Mouse (Mus musculus): ENCODE measurements around the gene Dchs1. TPM values are rescaled to one million over a fixed set of nuclear protein-coding genes. Genes with fewer than 3 reads are reported as not detected.

Dchs1 gene
- polyA plus RNA-seq, 1 experiment from 2014 or later = 0.91 TPM

DNA sequence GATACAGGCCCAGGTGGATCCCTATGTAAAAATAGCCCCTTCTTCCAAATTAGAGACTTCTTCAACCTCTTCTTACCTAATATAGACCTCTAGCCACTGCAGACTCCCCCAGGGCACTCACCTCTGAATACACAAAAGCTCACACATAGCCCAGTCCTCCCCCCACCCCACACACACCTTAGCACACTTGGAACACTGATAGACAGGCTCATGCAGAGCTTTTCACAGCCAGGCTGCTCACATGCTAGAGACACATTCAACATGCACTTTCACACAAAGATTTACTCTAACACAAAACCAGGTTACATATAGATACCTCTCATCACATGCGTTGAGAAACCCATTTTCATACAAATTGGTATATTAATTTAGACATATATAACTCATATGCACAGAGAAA, 10.1 kb downstream of the Dchs1 start:
- ATAC-seq (ENCODE audit: low read depth) = no peak
- WGBS (ENCODE audit: insufficient replicate concordance) = 59% methylated on average over 1 of the region's 1 CpGs
- Histone ChIP-seq H3K27ac (ENCODE audit: low read length) (no peak overlapping the region), H3K4me1 (ENCODE audit: control insufficient read depth, low read depth, low read length) (no peaks in the 10 kb centered on the region; the same call in 1 of the 2 replicates), H3K9ac (ENCODE audit: low read depth, low read length) (no peak overlapping the region), H3K4me3 (ENCODE audit: low read depth, low read length) (no peak overlapping the region), H3K36me3 (ENCODE audit: control insufficient read depth, insufficient read depth) (no peaks in the 10 kb centered on the region), H3K9me3 (replicated peaks; ENCODE audit: control insufficient read depth, low read length) (no peaks in the 10 kb centered on the region), H3K4me2 (ENCODE audit: low read depth, low read length) (no peak overlapping the region), H3K27me3 (ENCODE audit: control insufficient read depth, insufficient read depth, low read depth, low read length) (no peaks in the 10 kb centered on the region)

DNA sequence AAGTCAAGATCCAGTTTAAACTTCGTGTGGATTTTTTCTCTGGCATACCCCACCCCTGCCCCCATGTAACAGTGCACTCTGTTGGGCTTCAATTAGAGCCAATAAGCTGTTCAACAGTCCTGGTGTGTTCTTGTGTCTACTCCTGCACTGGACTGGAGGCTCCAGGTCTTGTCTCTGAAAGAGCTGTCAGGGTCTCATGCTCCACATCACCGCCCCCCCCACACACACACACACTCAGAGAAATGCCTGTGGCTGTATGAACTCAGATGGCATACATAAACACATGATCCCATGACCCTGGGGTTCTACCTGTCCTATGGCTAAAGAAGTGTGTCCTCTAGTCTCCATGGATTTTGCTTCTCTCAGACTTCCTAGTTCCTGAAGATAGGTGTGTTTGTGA, 11.4 kb downstream of the Dchs1 start:
- H3K27ac ChIP-seq (ENCODE audit: low read length) = no peak overlapping the region
- no peak overlapping the region for H3K4me3 ChIP-seq (ENCODE audit: low read depth, low read length)
- no peaks in the 10 kb centered on the region for H3K9me3 ChIP-seq (replicated peaks; ENCODE audit: control insufficient read depth, low read length)
- no peak for ATAC-seq (ENCODE audit: low read depth)
- H3K36me3 ChIP-seq (ENCODE audit: control insufficient read depth, insufficient read depth) = no peaks in the 10 kb centered on the region
- WGBS (ENCODE audit: insufficient replicate concordance) = 56% methylated on average over 2 of the region's 2 CpGs
- no peak overlapping the region for H3K9ac ChIP-seq (ENCODE audit: low read depth, low read length)
- H3K4me1 ChIP-seq (ENCODE audit: control insufficient read depth, low read depth, low read length) = no peaks in the 10 kb centered on the region; the same call in 1 of the 2 replicates
- H3K27me3 ChIP-seq (ENCODE audit: control insufficient read depth, insufficient read depth, low read depth, low read length) = no peaks in the 10 kb centered on the region
- H3K4me2 ChIP-seq (ENCODE audit: low read depth, low read length) = no peak overlapping the region

DNA sequence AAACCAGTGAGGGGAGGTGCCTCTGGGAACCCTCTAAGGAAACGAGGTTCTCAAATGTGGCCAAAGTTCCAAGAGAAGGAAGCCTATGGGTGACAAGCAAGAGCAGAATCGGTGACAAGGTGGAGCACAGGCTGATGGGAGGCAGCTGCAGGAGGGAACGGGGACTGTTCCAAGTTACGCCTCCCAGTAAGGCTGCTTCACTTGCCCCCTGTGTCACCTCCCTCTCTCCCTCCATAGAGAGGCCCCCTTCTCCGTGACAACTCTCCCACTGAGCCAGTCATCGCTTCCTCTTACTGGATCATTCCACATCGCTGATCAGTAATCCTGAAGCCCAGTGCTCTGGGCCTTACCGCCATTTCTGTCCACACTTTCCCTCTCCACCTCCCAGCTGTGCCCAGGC, 12.8 kb downstream of the Dchs1 start:
- H3K4me3 ChIP-seq (ENCODE audit: low read depth, low read length) = no peak overlapping the region
- WGBS (ENCODE audit: insufficient replicate concordance) = 50% methylated on average over 8 of the region's 8 CpGs
- H3K9me3 ChIP-seq (replicated peaks; ENCODE audit: control insufficient read depth, low read length) = no peaks in the 10 kb centered on the region
- no peaks in the 10 kb centered on the region; the same call in 1 of the 2 replicates for H3K4me1 ChIP-seq (ENCODE audit: control insufficient read depth, low read depth, low read length)
- H3K9ac ChIP-seq (ENCODE audit: low read depth, low read length) = no peak overlapping the region
- no peak overlapping the region for H3K27ac ChIP-seq (ENCODE audit: low read length)
- no peaks in the 10 kb centered on the region for H3K36me3 ChIP-seq (ENCODE audit: control insufficient read depth, insufficient read depth)
- H3K4me2 ChIP-seq (ENCODE audit: low read depth, low read length) = no peak overlapping the region
- no peak for ATAC-seq (ENCODE audit: low read depth)
- no peaks in the 10 kb centered on the region for H3K27me3 ChIP-seq (ENCODE audit: control insufficient read depth, insufficient read depth, low read depth, low read length)

DNA sequence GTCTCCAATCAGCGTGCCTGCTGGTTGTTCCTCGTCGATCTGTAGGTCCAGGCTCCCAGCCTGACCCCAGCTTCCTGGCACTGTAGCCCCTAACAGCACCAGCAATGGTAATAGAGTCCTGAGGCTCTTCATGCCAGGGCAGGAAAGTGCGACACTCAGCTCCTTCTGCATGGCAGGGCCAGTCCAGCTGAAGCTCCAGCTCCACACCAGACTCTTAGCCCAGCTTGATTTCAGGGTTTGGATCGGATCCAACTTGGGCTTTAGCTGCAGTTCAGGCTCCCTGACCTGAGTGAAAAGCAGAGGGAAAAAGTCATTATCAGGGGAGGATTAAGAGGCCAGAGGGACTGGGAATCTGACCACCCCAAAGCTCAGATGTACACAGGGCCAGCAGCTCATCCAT, 14.4 kb downstream of the Dchs1 start:
- H3K9me3 ChIP-seq (replicated peaks; ENCODE audit: control insufficient read depth, low read length) = no peaks in the 10 kb centered on the region
- 72% methylated on average over 5 of the region's 5 CpGs for WGBS (ENCODE audit: insufficient replicate concordance)
- no peaks in the 10 kb centered on the region for H3K36me3 ChIP-seq (ENCODE audit: control insufficient read depth, insufficient read depth)
- H3K9ac ChIP-seq (ENCODE audit: low read depth, low read length) = no peak overlapping the region
- H3K27me3 ChIP-seq (ENCODE audit: control insufficient read depth, insufficient read depth, low read depth, low read length) = no peaks in the 10 kb centered on the region
- H3K4me1 ChIP-seq (ENCODE audit: control insufficient read depth, low read depth, low read length) = no peaks in the 10 kb centered on the region; the same call in 1 of the 2 replicates
- no peak overlapping the region for H3K27ac ChIP-seq (ENCODE audit: low read length)
- H3K4me3 ChIP-seq (ENCODE audit: low read depth, low read length) = no peak overlapping the region
- no peak overlapping the region for H3K4me2 ChIP-seq (ENCODE audit: low read depth, low read length)
- no peak for ATAC-seq (ENCODE audit: low read depth)

DNA sequence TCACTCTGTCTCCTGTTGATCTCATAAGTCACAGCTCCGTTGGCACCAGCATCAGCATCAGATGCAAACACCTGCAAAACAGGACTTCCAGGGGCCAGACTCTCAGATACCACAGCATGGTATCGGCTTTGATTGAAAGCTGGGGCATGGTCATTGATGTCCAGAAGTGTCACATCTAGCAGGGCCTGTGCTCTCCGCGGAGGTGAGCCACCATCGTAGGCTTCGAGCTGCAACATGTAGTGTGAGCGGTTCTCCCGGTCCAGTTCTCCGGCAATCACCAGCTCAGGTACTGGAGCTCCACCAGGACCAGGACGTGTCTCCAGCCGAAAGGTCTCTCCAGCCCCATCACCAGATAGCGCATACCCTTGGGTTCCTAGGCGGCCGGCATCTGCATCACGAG, 15.1 kb downstream of the Dchs1 start:
- no peaks in the 10 kb centered on the region for H3K36me3 ChIP-seq (ENCODE audit: control insufficient read depth, insufficient read depth)
- 80% methylated on average over 15 of the region's 15 CpGs for WGBS (ENCODE audit: insufficient replicate concordance)
- no peak for ATAC-seq (ENCODE audit: low read depth)
- no peak overlapping the region for H3K4me3 ChIP-seq (ENCODE audit: low read depth, low read length)
- H3K9me3 ChIP-seq (replicated peaks; ENCODE audit: control insufficient read depth, low read length) = no peaks in the 10 kb centered on the region
- H3K27me3 ChIP-seq (ENCODE audit: control insufficient read depth, insufficient read depth, low read depth, low read length) = no peaks in the 10 kb centered on the region
- H3K4me1 ChIP-seq (ENCODE audit: control insufficient read depth, low read depth, low read length) = no peaks in the 10 kb centered on the region; the same call in 1 of the 2 replicates
- H3K27ac ChIP-seq (ENCODE audit: low read length) = no peak overlapping the region
- no peak overlapping the region for H3K9ac ChIP-seq (ENCODE audit: low read depth, low read length)
- no peak overlapping the region for H3K4me2 ChIP-seq (ENCODE audit: low read depth, low read length)

DNA sequence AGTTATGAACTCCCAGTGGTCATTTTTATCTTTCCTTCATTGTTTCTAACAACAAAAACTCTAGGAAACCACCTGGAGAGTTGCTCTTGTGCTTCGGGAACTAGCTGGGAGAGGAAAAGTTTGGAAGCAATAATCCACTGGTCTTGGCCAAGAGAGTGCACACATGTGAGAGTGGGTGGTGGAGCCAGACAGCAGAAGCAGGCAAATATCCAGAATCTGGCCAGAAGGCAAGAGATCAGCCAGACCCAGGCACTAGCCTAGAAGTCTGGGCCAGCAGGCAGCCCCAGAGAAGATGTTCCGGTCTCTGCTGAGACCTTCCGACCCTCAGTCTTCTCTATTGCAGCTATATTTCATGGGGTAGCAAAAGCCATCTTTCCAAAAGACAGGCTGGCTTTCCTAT, 17.5 kb downstream of the Dchs1 start:
- no peak overlapping the region for H3K4me3 ChIP-seq (ENCODE audit: low read depth, low read length)
- WGBS (ENCODE audit: insufficient replicate concordance) = 75% methylated on average over 3 of the region's 3 CpGs
- no peaks in the 10 kb centered on the region; the same call in 1 of the 2 replicates for H3K4me1 ChIP-seq (ENCODE audit: control insufficient read depth, low read depth, low read length)
- no peak for ATAC-seq (ENCODE audit: low read depth)
- H3K4me2 ChIP-seq (ENCODE audit: low read depth, low read length) = no peak overlapping the region
- no peak overlapping the region for H3K9ac ChIP-seq (ENCODE audit: low read depth, low read length)
- H3K27me3 ChIP-seq (ENCODE audit: control insufficient read depth, insufficient read depth, low read depth, low read length) = no peaks in the 10 kb centered on the region
- no peaks in the 10 kb centered on the region; the same call in 1 of the 2 replicates for H3K36me3 ChIP-seq (ENCODE audit: control insufficient read depth, insufficient read depth)
- H3K9me3 ChIP-seq (replicated peaks; ENCODE audit: control insufficient read depth, low read length) = no peaks in the 10 kb centered on the region
- H3K27ac ChIP-seq (ENCODE audit: low read length) = no peak overlapping the region

DNA sequence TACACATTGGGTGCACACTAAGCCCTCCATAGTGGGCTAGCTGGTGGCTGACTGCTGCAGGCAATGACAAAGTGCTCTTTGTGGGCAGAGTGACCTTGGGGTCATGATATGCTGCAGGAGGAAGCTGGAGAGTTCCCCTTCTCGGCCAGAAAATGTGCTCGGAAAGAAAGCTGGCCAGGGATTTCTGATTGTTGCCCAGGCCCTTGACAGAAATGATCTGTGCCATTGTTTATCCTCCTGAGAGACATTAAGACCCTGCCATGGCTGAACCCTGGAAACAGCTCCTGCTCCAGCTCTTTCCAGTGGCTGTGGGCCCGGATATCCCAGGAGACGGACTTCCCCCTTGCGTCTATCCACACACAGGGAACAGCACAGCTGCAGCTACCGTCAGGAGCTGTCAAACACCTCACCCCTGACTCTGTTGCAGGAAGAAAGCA, 19.7 kb downstream of the Dchs1 start:
- no peak for ATAC-seq (ENCODE audit: low read depth)
- 19% methylated on average over 6 of the region's 6 CpGs for WGBS (ENCODE audit: insufficient replicate concordance)

DNA sequence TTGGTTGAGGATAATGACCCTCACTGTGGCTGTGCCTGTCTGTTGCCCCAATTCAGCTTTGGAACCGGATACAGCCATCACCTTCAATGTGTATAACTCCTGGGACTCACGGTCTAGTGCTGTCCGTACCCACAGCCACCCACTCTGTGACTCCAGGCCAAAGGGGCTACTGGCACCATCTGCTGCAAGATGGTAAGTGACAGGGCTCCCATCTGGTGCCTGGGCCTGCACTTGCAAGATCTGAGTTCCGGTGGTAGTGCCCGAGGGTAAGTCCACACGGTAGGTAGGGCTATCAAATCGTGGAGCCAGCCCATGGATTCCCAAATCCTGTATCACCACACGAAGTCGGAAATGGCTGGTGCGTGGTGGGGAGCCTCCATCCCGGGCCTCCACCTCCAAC, 23.1 kb downstream of the Dchs1 start:
- no peaks in the 10 kb centered on the region for H3K9me3 ChIP-seq (replicated peaks; ENCODE audit: control insufficient read depth, low read length)
- no peak overlapping the region for H3K4me2 ChIP-seq (ENCODE audit: low read depth, low read length)
- ATAC-seq (ENCODE audit: low read depth) = no peak
- H3K27ac ChIP-seq (ENCODE audit: low read length) = no peak overlapping the region
- peaks cover 14% of the 10 kb centered on the region for H3K27me3 ChIP-seq (ENCODE audit: control insufficient read depth, insufficient read depth, low read depth, low read length)
- H3K36me3 ChIP-seq (ENCODE audit: control insufficient read depth, insufficient read depth) = no peaks in the 10 kb centered on the region; the same call in 1 of the 2 replicates
- H3K4me1 ChIP-seq (ENCODE audit: control insufficient read depth, low read depth, low read length) = no peaks in the 10 kb centered on the region; the same call in 1 of the 2 replicates
- 71% methylated on average over 11 of the region's 11 CpGs for WGBS (ENCODE audit: insufficient replicate concordance)
- H3K4me3 ChIP-seq (ENCODE audit: low read depth, low read length) = no peak overlapping the region
- no peak overlapping the region for H3K9ac ChIP-seq (ENCODE audit: low read depth, low read length)

More for the DNA sequence above, 19.7 kb downstream of the Dchs1 start:
- Histone ChIP-seq H3K9ac (ENCODE audit: low read depth, low read length) (no peak overlapping the region), H3K4me3 (ENCODE audit: low read depth, low read length) (no peak overlapping the region), H3K9me3 (replicated peaks; ENCODE audit: control insufficient read depth, low read length) (no peaks in the 10 kb centered on the region), H3K27me3 (ENCODE audit: control insufficient read depth, insufficient read depth, low read depth, low read length) (peaks cover 5% of the 10 kb centered on the region), H3K4me2 (ENCODE audit: low read depth, low read length) (no peak overlapping the region), H3K36me3 (ENCODE audit: control insufficient read depth, insufficient read depth) (no peaks in the 10 kb centered on the region; the same call in 1 of the 2 replicates), H3K4me1 (ENCODE audit: control insufficient read depth, low read depth, low read length) (no peaks in the 10 kb centered on the region; the same call in 1 of the 2 replicates), H3K27ac (ENCODE audit: low read length) (no peak overlapping the region)

DNA sequence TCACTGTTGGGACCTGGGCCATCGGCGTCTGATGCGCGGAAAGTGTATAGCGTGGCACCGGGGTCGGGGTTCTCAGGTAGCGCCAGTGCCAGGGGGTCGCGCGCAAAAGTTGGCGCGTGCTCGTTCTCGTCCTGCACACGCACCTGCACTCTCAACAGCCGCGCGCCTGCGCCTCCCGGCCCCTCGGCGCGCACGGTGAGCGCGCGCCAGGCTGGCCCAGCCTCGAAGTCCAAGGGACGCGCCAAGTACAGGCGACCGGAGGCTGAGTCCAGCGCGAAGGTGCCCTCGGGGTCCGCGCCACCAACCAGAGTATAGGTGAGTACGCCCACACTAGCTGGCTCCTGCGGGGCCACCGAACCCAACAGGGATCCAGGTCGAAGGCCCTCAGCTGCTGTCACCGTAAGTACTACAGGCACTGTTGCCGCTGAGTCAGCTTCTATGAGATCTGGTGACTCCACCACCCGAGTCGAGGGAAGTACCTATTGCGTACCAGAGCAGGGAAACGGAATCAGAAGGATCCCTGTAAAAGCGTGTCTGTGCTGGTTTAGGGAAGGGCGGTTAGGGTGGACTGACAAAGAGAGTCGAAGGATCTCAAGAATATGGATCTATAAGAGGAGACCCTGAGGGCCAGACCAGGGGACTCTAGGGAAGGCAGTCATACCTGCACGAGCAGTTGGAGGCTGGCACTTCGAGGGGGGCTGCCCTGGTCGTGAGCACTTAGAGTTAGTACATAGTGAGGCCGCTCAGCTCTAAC, 24.8 kb downstream of the Dchs1 start:
- H3K27ac ChIP-seq (ENCODE audit: low read length) = no peak overlapping the region
- peak; percentile 22; the same call in 1 of the 2 replicates for ATAC-seq (ENCODE audit: low read depth)
- H3K9ac ChIP-seq (ENCODE audit: low read depth, low read length) = no peak overlapping the region

More for the DNA sequence above, 24.8 kb downstream of the Dchs1 start:
- no peaks in the 10 kb centered on the region for H3K9me3 ChIP-seq (replicated peaks; ENCODE audit: control insufficient read depth, low read length)
- no peaks in the 10 kb centered on the region; the same call in 1 of the 2 replicates for H3K36me3 ChIP-seq (ENCODE audit: control insufficient read depth, insufficient read depth)
- peaks cover 14% of the 10 kb centered on the region for H3K27me3 ChIP-seq (ENCODE audit: control insufficient read depth, insufficient read depth, low read depth, low read length)
- no peaks in the 10 kb centered on the region; the same call in 1 of the 2 replicates for H3K4me1 ChIP-seq (ENCODE audit: control insufficient read depth, low read depth, low read length)
- peak overlapping the region; percentile 42 for H3K4me3 ChIP-seq (ENCODE audit: low read depth, low read length)
- peak overlapping the region; percentile 61 for H3K4me2 ChIP-seq (ENCODE audit: low read depth, low read length)
- WGBS (ENCODE audit: insufficient replicate concordance) = 15% methylated on average over 55 of the region's 55 CpGs
